Mouse (Mus musculus) neural tube, embryonic 15.5 days (tissue): ENCODE results near the gene Hoxb8. TPM values are rescaled to one million over a fixed set of nuclear protein-coding genes. Genes with fewer than 3 reads are reported as not detected.

ENCODE experiments used
- ATAC-seq: fragments of 200-750 bp; cut with Nextera tagmentation; 2 replicates; pipeline ENCODE4 v1.8.0; 2017; ENCODE audit warnings: mild to moderate bottlenecking, moderate TSS enrichment, moderate library complexity; ENCODE audit not compliant: low FRiP score
- H3K27ac ChIP-seq: fragments of 300-500 bp; sonication (generic); replicated peaks from 2 replicates; pipeline ENCODE4 v1.5.1; 2015; ENCODE audit warnings: mild to moderate bottlenecking, inconsistent platforms
- H3K27me3 ChIP-seq: fragments of 300-500 bp; sonication (generic); replicated peaks from 2 replicates; pipeline ENCODE4 v1.6.1; 2015; ENCODE audit warnings: inconsistent platforms
- H3K36me3 ChIP-seq: fragments of 300-500 bp; sonication (generic); 2 replicates; pipeline ENCODE4 v1.6.1; 2015; ENCODE audit warnings: inconsistent platforms
- H3K4me1 ChIP-seq: fragments of 300-500 bp; sonication (generic); 2 replicates; pipeline ENCODE4 v1.6.1; 2015; ENCODE audit warnings: inconsistent platforms
- H3K4me2 ChIP-seq: fragments of 300-500 bp; sonication (generic); 2 replicates; pipeline ENCODE4 v1.6.1; 2015; ENCODE audit warnings: inconsistent platforms, mild to moderate bottlenecking, moderate library complexity
- H3K4me3 ChIP-seq: fragments of 300-500 bp; sonication (generic); replicated peaks from 2 replicates; pipeline ENCODE4 v1.5.1; 2015; ENCODE audit warnings: mild to moderate bottlenecking, inconsistent platforms
- H3K9ac ChIP-seq: fragments of 300-500 bp; sonication (generic); replicated peaks from 2 replicates; pipeline ENCODE4 v1.6.1; 2015; ENCODE audit warnings: mild to moderate bottlenecking, inconsistent platforms
- H3K9me3 ChIP-seq: fragments of 300-500 bp; sonication (generic); replicated peaks from 2 replicates; pipeline ENCODE4 v1.6.1; 2016; ENCODE audit warnings: inconsistent platforms
- WGBS: fragments of 180-500 bp; shearing (Covaris S2); methylation state at CpG from one replicate; pipeline ENCODE4 v1.1.7; 2015; ENCODE audit warnings: mixed read lengths; 5-methylcytosine and 5-hydroxymethylcytosine counted together
- polyA plus RNA-seq: library from polyadenylated mRNA; unstranded; fragments of >200 nt; fragmentation: Nextera tagmentation; extraction: Ambion mirVana; gene quantifications from 2 replicates; pipeline ENCODE4 v1.2.1, GENCODE M21; 2015

Hoxb8 gene
- polyA plus RNA-seq, 1 experiment from 2014 or later, result 71.8 TPM

DNA sequence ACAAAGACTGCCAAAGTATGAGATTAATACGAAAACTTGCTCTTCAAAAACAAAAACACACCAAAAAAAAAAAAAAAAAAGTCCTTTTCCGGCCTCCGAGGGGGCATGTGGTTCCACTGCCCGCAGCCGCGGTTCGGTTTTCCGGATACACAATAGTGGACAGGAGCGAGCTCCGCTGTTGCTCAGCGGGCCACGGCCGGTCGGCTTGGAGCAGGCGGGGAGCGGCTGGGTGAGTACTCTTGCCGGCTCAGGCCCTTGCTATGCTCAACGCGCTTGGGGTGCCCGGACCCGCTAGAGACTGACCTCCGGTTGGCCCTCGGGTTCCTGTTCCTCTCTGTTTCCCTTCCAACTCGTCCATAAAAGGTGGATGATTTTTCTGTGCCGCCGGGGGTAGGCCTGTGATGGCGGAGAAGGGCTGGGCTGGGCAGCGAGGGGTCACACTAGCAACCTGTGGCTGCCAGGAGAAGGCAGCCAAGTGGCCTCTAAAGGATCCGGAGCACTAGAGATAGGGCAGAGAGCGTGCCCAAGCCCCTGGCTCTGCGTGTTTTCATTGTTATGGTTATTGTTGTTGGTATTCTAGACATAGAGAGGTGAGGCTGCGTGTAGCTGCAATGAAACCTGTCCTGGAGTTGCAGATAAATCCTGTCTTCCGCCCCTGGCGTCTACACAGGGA, 33.1 kb downstream of the Hoxb8 start:
- no peak for ATAC-seq
- WGBS, result 2% methylated on average over 34 of the region's 34 CpGs
- no peaks in the 10 kb centered on the region for H3K36me3 ChIP-seq
- H3K4me1 ChIP-seq, result peaks cover 88% of the 10 kb centered on the region
- no peaks in the 10 kb centered on the region for H3K9me3 ChIP-seq
- H3K4me2 ChIP-seq, result peak overlapping the region; percentile 87
- peak overlapping the region; percentile 60 for H3K4me3 ChIP-seq
- peak overlapping the region; percentile 83 for H3K9ac ChIP-seq
- H3K27ac ChIP-seq, result peak overlapping the region; percentile 99
- H3K27me3 ChIP-seq, result no peaks in the 10 kb centered on the region

DNA sequence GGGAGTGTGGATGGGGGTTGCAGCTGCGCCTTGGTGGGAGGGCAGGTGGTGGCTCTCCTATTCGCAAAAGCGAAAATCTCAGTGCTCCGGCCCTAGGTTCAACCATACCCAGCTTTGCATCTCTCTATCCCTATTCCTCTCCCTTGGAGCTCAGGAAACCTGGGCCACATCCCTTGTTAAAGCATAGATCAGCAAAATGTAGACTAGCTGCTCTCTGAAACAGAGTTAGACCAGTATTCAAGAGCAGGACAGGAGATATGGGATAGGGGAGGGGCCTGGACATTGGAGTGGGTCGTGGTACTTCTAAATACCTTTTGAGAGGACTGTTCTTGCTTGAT, 33.6 kb downstream of the Hoxb8 start:
- ATAC-seq, result no peak
- Histone ChIP-seq H3K9ac (peak overlapping the region; percentile 83), H3K36me3 (no peaks in the 10 kb centered on the region), H3K27ac (peak overlapping the region; percentile 99), H3K9me3 (no peaks in the 10 kb centered on the region), H3K4me1 (peaks cover 88% of the 10 kb centered on the region), H3K27me3 (no peaks in the 10 kb centered on the region), H3K4me3 (peak overlapping the region; percentile 60), H3K4me2 (peak overlapping the region; percentile 87)
- 10% methylated on average over 5 of the region's 5 CpGs for WGBS

DNA sequence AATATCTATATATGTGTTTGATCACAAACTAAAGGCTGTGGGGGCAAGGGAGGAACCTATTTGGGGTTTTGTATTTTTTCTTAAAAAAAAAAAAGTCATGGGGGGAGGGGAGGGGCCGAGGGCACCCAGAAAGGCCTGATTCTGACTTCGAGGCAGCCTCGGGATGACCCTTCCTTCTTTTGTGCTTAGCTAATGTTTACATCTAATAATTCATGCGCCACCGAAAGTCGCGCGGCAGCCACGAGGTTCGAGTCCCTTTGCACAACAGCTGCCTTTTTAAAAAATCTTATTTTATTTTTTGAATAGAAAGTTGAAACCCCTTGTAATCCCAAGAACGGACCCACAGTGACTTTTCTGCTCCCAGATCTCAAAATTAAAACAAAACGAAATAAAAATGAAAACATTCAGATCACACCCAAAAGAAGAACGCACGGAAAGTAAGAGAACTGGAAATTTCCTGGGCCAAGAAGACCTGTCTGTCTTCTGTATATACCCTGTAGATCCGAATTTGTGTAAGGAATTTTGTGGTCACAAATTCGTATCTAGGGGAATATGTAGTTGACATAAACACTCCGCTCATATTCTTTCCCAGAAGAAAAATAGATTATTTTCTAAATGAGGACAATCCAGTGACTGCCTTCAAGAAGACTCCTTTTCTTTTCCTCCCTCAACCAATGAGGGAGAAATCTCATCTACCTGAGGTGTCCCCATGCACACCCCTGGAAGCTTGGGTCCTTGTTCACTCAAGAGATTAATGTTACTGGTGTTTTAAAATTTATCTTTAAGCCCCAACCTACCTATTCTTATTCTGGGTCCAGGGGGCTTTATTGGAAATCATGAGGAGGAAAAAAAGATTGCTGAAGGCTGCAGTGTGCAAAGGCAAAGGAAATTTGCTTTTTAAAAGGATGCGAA, 35.2 kb downstream of the Hoxb8 start:
- H3K4me1 ChIP-seq, result peaks cover 84% of the 10 kb centered on the region
- ATAC-seq, result no peak
- H3K27ac ChIP-seq, result peak overlapping the region; percentile 99
- H3K27me3 ChIP-seq, result no peaks in the 10 kb centered on the region
- H3K36me3 ChIP-seq, result no peaks in the 10 kb centered on the region
- peak overlapping the region; percentile 83 for H3K9ac ChIP-seq
- WGBS, result 10% methylated on average over 18 of the region's 18 CpGs
- H3K4me2 ChIP-seq, result peak overlapping the region; percentile 87
- peak overlapping the region; percentile 60 for H3K4me3 ChIP-seq
- H3K9me3 ChIP-seq, result no peaks in the 10 kb centered on the region

DNA sequence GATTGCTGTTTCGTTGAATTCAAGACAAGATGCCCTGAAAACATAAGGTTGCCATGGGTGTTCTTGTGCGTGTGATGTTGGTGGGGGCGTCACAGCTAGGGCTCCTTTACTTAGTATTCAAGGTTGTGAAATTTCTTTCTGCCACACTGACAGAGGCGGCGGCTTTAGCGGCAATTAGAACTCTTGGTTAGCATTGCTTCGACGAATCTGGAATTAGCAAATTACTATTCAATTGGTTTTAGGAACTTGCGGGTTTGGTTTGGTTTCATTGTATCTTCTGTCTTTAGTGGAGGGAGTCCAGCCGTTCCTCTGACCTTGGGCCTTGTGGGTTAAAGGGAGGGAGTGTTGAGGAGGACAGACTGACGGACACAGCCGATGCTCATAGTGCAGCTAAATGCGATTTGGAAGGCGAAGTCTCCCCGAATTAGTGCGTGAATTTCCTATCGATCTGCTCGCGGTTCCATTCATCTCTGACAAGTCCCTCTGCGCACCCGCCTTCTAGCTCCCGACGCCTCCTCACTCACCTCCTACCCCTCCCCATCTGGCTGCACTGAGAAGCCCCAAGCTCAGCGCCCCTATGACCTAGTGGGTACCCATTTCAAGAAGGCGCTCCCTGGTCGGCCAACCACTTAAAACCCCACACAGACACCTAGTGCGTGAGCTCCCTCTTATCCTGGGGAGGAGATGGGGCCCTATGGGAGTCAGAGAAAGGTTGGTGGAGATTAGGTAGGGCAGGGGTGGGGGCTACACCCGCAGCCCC, 36.1 kb downstream of the Hoxb8 start, which contains the start of gene Hoxb4:
Gene Hoxb4 (plus strand): TSS at position 660 of the 760 bp plus-strand sequence.
- H3K9me3 ChIP-seq, result no peaks in the 10 kb centered on the region
- H3K27me3 ChIP-seq, result no peaks in the 10 kb centered on the region
- 3% methylated on average over 28 of the region's 28 CpGs for WGBS
- peak within 1 kb of the TSS; percentile 87 for H3K4me2 ChIP-seq
- ATAC-seq, result peak; percentile 30; the same call in 1 of the 2 replicates
- H3K4me3 ChIP-seq, result peak within 1 kb of the TSS; percentile 60
- peak within 1 kb of the TSS; percentile 78 for H3K9ac ChIP-seq
- peaks cover 84% of the 10 kb centered on the region for H3K4me1 ChIP-seq
- no peaks in the 10 kb centered on the region for H3K36me3 ChIP-seq
- H3K27ac ChIP-seq, result peak within 1 kb of the TSS; percentile 99

DNA sequence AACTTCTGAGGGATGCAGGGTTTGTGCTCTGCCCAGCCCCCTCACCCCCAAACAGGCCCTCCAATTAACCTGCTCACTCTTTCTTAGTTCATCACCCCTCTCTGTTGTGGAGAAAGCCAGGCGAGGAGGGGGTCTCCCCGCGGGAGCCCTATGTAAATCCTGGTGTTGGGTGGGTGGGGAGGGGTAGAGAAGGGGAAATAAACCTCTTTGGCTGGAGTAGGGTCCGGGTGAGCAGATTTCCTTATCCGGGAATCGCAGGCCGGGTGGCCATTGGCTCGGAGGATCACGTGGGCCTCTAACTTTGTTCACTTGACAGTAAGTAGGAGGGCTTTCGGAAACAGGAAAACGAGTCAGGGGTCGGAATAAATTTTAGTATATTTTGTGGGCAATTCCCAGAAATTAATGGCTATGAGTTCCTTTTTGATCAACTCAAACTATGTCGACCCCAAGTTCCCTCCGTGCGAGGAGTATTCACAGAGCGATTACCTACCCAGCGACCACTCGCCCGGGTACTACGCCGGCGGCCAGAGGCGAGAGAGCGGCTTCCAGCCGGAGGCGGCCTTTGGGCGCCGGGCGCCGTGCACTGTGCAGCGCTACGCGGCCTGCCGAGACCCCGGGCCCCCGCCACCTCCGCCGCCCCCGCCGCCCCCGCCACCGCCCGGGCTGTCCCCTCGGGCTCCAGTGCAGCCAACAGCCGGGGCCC, 36.8 kb downstream of the Hoxb8 start:
- Histone ChIP-seq H3K4me2 (peak overlapping the region; percentile 87), H3K4me3 (peak overlapping the region; percentile 60), H3K9ac (peak overlapping the region; percentile 78), H3K27ac (peak overlapping the region; percentile 99), H3K9me3 (no peaks in the 10 kb centered on the region), H3K36me3 (no peaks in the 10 kb centered on the region), H3K27me3 (no peaks in the 10 kb centered on the region), H3K4me1 (peaks cover 84% of the 10 kb centered on the region)
- under 1% methylated on average over 45 of the region's 45 CpGs for WGBS
- ATAC-seq, result peak; percentile 68

DNA sequence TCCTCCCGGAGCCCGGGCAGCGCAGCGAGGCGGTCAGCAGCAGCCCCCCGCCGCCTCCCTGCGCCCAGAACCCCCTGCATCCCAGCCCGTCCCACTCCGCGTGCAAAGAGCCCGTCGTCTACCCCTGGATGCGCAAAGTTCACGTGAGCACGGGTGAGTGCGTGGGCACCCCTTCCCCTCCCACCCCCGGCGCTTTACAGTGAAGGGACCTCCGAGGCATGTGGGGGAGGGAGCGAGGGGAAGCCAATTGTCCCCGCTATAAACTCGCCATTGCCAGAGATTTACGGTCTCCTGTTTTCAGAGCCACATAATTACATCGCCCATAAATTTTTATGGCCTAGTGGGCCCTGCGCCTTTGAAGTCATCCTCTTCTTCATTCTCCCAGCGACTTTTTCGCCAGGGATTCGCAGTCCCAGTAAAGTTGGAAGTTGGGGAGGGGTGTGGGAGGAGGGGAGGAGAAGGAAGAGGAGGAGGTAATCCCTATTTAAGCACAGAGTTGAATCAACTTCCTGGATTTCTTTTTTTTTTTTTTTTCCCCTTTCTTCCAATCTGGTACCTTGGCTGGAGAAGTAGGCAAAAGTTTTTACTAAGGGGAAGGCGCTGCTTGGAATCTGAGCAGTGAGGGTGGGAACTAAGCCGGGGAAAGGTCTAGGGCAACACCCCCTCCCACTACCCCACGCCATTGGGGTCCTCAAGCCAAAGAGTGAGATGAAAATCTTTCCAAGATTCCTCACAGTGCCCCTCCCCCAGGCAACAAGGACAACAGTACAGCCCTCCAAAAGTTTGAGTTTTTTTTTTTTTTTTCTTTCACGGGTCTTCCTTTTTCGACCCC, 37.6 kb downstream of the Hoxb8 start:
- Histone ChIP-seq H3K27me3 (no peaks in the 10 kb centered on the region), H3K27ac (peak overlapping the region; percentile 99), H3K9ac (peak overlapping the region; percentile 78), H3K36me3 (no peaks in the 10 kb centered on the region), H3K9me3 (no peaks in the 10 kb centered on the region), H3K4me3 (peak overlapping the region; percentile 60), H3K4me2 (peak overlapping the region; percentile 87), H3K4me1 (peaks cover 84% of the 10 kb centered on the region)
- peak; percentile 79 for ATAC-seq
- under 1% methylated on average over 32 of the region's 34 CpGs for WGBS

DNA sequence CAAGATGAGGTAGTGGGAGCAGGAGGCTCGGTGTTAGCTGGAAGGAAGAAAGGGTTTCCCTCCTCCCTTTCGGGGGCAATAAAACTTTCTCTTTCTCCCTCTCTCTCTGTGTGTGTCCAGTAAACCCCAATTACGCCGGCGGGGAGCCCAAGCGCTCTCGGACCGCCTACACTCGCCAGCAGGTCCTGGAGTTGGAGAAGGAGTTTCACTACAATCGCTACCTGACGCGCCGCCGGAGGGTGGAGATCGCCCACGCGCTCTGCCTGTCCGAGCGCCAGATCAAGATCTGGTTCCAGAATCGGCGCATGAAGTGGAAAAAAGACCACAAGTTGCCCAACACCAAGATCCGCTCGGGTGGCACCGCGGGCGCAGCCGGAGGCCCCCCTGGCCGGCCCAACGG, 38.2 kb downstream of the Hoxb8 start:
- 1% methylated on average over 29 of the region's 29 CpGs for WGBS
- peak; percentile 1 for ATAC-seq
- H3K27ac ChIP-seq, result peak overlapping the region; percentile 99
- peak overlapping the region; percentile 87 for H3K4me2 ChIP-seq
- H3K9ac ChIP-seq, result peak overlapping the region; percentile 78
- peaks cover 82% of the 10 kb centered on the region for H3K4me1 ChIP-seq
- no peaks in the 10 kb centered on the region for H3K36me3 ChIP-seq
- no peaks in the 10 kb centered on the region for H3K27me3 ChIP-seq
- H3K4me3 ChIP-seq, result peak overlapping the region; percentile 60
- no peaks in the 10 kb centered on the region for H3K9me3 ChIP-seq

DNA sequence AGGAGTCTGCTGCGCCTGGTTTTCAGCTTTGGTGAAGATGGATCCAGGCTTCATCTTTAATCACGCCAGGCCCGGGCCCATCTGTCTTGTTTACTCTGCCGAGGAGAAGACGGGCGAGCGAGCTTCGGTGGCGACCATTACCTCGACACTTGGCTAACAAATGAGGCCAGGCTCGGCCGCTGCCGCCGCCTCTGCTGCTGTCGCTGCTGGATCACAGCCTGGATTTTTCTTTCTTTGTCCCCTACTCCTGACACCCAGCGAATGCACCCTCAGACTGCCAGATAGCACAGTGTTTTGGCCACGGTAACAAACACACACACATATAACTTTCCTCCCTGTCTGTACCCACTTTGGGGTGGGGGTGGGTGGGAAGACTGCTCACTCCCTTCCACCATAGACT, 39.0 kb downstream of the Hoxb8 start:
- Histone ChIP-seq H3K36me3 (no peaks in the 10 kb centered on the region), H3K4me2 (peak overlapping the region; percentile 87), H3K27ac (peak overlapping the region; percentile 99), H3K9ac (peak overlapping the region; percentile 78), H3K9me3 (no peaks in the 10 kb centered on the region), H3K27me3 (no peaks in the 10 kb centered on the region), H3K4me1 (peaks cover 82% of the 10 kb centered on the region), H3K4me3 (peak overlapping the region; percentile 60)
- 8% methylated on average over 17 of the region's 17 CpGs for WGBS
- no peak for ATAC-seq

DNA sequence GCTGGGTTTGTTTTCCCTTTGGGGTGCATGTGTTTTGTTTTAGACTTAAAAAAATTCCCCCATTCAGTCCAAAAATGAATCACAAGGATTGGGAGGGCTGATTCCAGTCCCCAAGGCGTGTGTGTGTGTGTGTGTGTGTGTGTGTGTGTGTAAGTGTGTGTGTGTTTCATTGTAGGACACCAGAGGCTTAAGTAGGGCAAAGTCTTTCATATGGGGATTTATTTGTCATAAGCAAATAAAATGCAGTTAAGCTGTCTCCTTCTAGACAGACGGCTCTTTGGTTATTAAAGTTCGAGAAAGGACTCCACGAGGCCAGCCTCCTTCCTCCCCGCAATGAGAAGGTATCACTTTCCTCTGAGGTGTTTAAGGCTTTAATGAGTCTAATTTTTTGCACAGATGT, 40.1 kb downstream of the Hoxb8 start:
- H3K4me2 ChIP-seq, result peak overlapping the region; percentile 87
- H3K27me3 ChIP-seq, result no peaks in the 10 kb centered on the region
- H3K4me3 ChIP-seq, result peak overlapping the region; percentile 60

DNA sequence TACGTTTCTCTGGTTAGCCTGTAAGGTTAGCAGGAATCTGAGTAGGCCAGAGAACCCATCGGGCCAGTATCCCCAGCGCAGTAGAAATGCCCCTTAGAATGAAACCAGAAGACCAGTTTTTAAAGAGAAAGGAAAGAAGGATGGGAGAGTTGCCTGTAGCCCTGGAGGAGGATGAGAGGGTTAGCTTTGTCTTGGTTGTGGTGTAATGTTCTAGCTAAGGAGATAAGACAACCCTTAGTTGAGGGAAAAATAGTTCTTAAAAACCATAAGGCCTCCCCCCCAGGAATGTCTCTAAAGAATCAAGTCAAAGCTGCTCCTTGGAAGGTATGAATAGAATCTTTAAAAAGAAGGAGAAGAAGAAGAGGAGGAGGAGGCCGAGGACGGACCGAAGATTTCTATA, 41.0 kb downstream of the Hoxb8 start:
- peak overlapping the region; percentile 99 for H3K27ac ChIP-seq
- 10% methylated on average over 6 of the region's 6 CpGs for WGBS
- no peaks in the 10 kb centered on the region for H3K27me3 ChIP-seq
- H3K9ac ChIP-seq, result peak overlapping the region; percentile 78
- H3K4me1 ChIP-seq, result peaks cover 86% of the 10 kb centered on the region
- peak overlapping the region; percentile 87 for H3K4me2 ChIP-seq
- no peaks in the 10 kb centered on the region for H3K9me3 ChIP-seq
- ATAC-seq, result no peak
- H3K4me3 ChIP-seq, result peak overlapping the region; percentile 60
- H3K36me3 ChIP-seq, result no peaks in the 10 kb centered on the region

More for the DNA sequence above, 40.1 kb downstream of the Hoxb8 start:
- H3K9ac ChIP-seq, result peak overlapping the region; percentile 78
- no peaks in the 10 kb centered on the region for H3K9me3 ChIP-seq
- no peaks in the 10 kb centered on the region for H3K36me3 ChIP-seq
- H3K4me1 ChIP-seq, result peaks cover 83% of the 10 kb centered on the region
- WGBS, result 1% methylated on average over 5 of the region's 5 CpGs
- H3K27ac ChIP-seq, result peak overlapping the region; percentile 99
- ATAC-seq, result no peak
